Mouse (Mus musculus) cerebellum, adult 11 months (tissue): ENCODE measurements around the gene Prss2.
"Not testable (repeated sequence)": the region's sequence is repeated elsewhere in the genome, so short reads cannot be mapped to it uniquely, and the experiment has no call there.

Experiments used
- DNase-seq: peaks from one replicate; pipeline ENCODE4 v3.0.0; 2022

The Prss2 gene

GRCm38 (mm10) chr6:41521487-41521886 lies at the start of gene Prss2:
Gene Prss2, plus strand, starts transcription at chr6:41521787.
- no peak for DNase-seq

DNA sequence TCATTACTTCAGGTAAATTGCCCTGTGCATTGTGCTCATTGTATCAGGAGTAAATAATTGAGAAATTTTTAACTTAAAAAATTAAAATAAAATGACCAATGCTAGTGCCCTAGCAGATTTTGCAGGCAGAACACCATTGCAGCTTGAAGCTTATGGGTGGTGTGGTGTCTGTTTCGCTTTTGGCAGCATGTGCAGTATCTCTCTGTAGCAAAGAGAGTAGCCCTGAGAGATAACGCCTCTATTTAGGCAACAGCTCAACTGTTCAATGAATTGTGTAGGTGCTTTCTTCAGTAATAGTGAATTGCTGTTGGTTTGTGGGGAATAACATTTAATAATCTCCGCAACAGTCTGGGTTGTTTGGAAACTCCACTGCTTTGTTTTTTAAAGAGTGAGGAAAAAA lies 22.2 kb upstream of the Prss2 start:
- DNase-seq: no peak

DNA sequence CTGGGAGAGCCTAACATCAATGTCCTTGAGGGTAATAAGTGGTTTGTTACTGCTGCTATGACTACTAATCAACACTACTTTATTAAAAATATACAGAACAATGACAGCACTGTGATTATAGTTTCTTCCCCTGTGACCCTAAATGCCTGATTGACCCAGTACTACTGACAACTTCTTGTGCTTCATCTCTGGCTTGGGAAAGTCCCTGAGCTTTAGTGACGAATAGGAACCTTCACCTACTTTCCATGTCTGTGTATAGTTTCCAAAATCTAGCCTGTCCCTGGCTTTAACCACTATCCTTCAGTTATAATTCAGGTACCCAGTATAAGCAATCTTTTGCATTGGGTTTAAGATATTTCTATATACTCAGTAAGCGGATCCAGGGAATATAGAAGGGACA lies 16.7 kb upstream of the Prss2 start:
- DNase-seq: no peak

DNA sequence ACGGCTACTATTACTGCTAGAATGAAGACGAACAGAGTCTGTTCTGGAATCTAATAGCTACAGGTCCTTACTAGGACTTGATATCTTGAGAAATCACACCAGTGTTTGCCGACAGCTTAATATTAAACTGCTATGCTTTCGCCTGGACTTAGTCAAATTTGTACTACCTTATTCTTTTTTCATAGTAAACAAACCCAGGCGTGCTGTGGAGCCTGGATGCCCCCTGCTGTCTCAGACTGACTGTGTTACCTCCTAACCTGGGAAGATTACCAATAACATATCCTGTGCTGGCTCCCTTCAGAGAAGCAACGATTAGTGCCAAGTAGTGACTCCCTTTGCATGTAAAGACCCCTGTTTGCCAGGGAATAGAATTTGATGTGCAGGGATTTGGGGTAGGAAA lies 16.3 kb upstream of the Prss2 start:
- DNase-seq: no peak

- no peak for DNase-seq
Observed at GRCm38 (mm10) chr6:41518017-41518524, 3.5 kb upstream of the Prss2 start.

- DNase-seq: no peak
Observed at GRCm38 (mm10) chr6:41526453-41526852, 4.9 kb downstream of the Prss2 start.

- DNase-seq: no peak
Observed at GRCm38 (mm10) chr6:41527402-41527801, 5.8 kb downstream of the Prss2 start.

GRCm38 (mm10) chr6:41529987-41530386 lies 8.4 kb downstream of the Prss2 start:
- DNase-seq: not testable (repeated sequence)

GRCm38 (mm10) chr6:41532181-41532580 lies 10.6 kb downstream of the Prss2 start:
- DNase-seq: no peak

DNA sequence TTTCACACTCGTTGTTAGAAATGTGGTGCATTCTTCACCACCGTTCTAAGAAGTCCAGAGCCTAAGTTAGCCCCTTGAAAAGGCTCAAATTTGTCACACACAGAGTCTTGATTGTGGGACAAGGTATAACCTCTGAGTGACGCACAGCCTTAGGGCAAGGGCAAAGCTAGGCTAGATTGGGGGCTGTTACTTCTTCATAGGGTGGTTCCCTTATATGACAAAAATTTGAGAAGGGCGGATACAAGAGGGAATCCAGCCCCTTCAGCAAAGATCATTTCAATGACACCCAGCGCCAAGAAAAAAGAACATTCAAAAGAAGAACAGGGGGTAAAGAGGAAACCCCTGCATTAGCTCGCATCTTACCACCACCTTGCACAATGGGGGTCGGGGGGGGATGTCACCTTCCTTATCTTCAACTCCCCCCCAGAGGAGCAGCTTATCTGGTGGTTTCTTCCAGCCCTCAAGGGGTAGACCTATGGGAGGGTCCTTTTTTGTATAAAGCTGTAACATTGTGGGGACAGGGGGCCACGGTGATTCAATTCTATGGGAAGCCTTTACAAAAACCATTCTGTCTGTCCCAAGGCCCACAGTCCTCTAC lies 11.2 kb downstream of the Prss2 start:
- no peak for DNase-seq

- DNase-seq: no peak
Observed at GRCm38 (mm10) chr6:41537376-41537775, 15.8 kb downstream of the Prss2 start.

- not testable (repeated sequence) for DNase-seq
Observed at GRCm38 (mm10) chr6:41538296-41538695, 16.7 kb downstream of the Prss2 start.

DNA sequence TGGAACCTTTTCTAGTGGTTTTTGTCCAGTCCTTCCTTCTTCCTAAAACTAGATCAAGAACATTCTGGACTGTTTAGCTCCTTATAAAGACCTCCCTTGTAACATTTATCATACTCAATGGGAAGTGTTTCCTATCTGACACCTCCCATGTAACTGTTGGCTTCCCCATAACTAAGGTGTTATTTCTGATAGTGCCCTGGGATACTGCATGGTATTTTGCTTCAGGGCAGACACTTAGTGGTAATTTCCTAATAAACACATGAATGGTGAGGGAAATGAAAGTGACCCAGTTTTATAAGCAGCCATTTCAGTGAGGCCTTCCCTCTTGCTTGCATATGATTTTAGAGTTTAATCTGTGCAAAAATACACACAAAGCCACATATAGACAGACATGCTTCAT lies 19.2 kb downstream of the Prss2 start:
- no peak for DNase-seq

DNA sequence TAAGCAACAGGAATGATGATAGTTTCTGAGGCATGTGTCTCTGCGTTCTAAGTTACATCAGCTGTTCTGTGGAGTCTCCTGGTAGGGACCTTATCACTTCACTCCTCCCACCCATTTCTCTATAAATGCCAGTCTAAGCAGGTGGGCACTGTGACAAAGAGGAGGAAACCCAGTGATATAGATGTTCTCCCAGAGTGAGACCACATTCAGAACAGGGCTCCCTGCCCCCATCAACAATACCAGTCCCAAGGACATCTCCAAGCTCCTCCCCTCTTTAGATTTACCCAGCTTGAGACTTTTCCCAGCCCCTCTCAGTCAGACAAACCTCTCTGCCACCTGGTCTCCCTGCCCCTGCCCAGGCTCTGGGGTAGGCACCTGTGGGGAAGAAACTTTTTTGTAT lies 20.2 kb downstream of the Prss2 start:
- no peak for DNase-seq

GRCm38 (mm10) chr6:41542983-41543382 lies 21.4 kb downstream of the Prss2 start:
- DNase-seq: no peak

GRCm38 (mm10) chr6:41543411-41544050 lies 21.9 kb downstream of the Prss2 start:
- no peak for DNase-seq

GRCm38 (mm10) chr6:41544381-41544924 lies 22.9 kb downstream of the Prss2 start:
- no peak for DNase-seq

GRCm38 (mm10) chr6:41545266-41545665 lies 23.7 kb downstream of the Prss2 start:
- DNase-seq: no peak

DNA sequence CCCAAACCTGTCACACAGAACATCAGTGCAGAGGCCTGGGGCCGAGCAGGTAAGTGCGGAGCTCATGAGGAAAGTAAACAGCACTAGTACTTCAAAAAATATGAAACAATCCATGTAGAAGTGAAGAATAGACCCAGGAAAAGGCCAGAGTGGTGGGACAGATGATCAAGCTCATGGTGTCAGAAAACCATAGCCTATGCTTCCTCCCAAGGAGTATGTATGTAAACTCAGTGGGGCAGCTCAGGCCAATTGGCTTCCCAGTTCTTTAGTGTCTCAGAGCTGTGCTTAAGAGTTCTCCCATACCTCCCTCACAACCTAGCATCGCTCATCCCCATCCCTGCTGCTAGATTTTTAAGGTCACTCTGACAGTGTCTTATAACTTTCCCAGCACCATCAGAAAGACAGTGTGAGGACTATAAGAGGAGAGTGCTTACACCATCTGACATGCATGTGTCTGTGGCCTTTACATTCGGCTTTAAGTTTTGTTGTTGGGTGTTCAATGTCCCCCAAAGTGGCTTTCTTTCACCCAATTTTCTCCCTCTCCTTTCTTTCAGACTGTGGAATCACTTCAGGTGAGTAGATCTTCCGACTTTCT lies 25.6 kb downstream of the Prss2 start:
- DNase-seq: no peak

- DNase-seq: no peak
Observed at GRCm38 (mm10) chr6:41548286-41548685, 26.7 kb downstream of the Prss2 start.

DNA sequence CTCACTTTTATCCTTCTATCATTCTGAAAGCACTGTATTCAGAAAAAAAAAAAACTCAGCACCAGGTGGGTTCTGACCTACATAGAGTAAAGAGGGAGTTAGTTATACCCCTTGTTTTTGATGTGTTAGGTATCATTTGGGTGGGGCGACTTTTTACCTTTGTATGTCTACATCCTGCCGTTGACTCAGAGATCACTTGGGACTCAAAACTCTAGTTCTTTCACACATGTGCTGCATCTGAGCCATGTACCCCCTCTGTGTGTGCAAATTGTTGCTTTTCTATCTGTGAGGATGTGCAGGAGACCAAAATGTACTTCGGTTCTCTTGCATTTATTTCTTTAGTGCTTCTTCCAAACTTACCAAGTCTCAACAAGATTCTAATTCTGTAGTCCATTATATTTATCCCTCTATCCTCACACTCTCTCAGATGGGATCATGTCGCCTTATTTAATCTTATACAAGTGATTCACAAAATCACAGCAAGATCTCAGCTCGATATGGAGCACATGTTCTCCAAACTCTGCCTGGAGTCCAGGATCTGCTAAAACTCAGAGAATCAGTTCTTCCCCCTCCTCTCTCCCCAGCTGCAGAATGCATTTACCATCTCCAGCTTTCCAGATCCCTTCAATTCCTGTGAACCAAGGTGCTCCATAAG lies 31.9 kb downstream of the Prss2 start:
- no peak for DNase-seq

GRCm38 (mm10) chr6:41554295-41555169 lies 32.9 kb downstream of the Prss2 start:
- DNase-seq: no peak
